Mouse (Mus musculus) G1E (cell line): ENCODE results near the gene Serf2. TPM values are rescaled to one million over a fixed set of nuclear protein-coding genes. Genes with fewer than 3 reads are reported as not detected.
A peak's percentile ranks its signal among the peaks of the same experiment; 100 is the strongest.

Experiments used
- ATAC-seq: 2 replicates; pipeline ENCODE4 v1.8.0; 2016; ENCODE audit warnings: mild to moderate bottlenecking; ENCODE audit not compliant: insufficient number of reproducible peaks, poor library complexity, low FRiP score, severe bottlenecking; ENCODE audit errors: extremely low read depth
- DNase-seq: peaks from one replicate; pipeline ENCODE4 v3.0.0; 2012; ENCODE audit warnings: low spot score
- H3K27me3 ChIP-seq: 2 replicates; pipeline ENCODE4 v1.6.1; 2012; ENCODE audit warnings: mild to moderate bottlenecking, low read length, inconsistent platforms; ENCODE audit not compliant: insufficient read depth
- H3K36me3 ChIP-seq: replicated peaks from 2 replicates; pipeline ENCODE3; 2012; ENCODE audit warnings: mild to moderate bottlenecking, inconsistent platforms
- H3K4me1 ChIP-seq: 2 replicates; pipeline ENCODE4 v1.6.1; 2012; ENCODE audit warnings: low read depth, low read length, inconsistent platforms, mixed read lengths; ENCODE audit not compliant: insufficient read depth
- H3K4me3 ChIP-seq: 2 replicates; pipeline ENCODE4 v1.5.1; 2012; ENCODE audit warnings: low read depth, mild to moderate bottlenecking, inconsistent platforms, low read length, moderate library complexity, mixed read lengths
- H3K9me3 ChIP-seq: replicated peaks from 2 replicates; pipeline ENCODE4 v1.6.1; 2012; ENCODE audit warnings: inconsistent platforms
- CTCF ChIP-seq: IDR thresholded peaks from 2 replicates; pipeline ENCODE4 v1.5.1; 2012; ENCODE audit warnings: low read depth, low read length, inconsistent platforms, mixed read lengths
- GATA1 ChIP-seq: IDR thresholded peaks from 2 replicates; pipeline ENCODE4 v1.6.1; 2012; ENCODE audit warnings: borderline replicate concordance, low read length, inconsistent platforms, mixed read lengths
- GATA2 ChIP-seq: IDR thresholded peaks from 2 replicates; pipeline ENCODE4 v1.6.1; 2012; ENCODE audit warnings: low read depth, low read length, inconsistent platforms, borderline replicate concordance
- POLR2AphosphoS5 ChIP-seq: IDR thresholded peaks from 2 replicates; pipeline ENCODE4 v1.6.1; 2012; ENCODE audit warnings: low read depth, low read length, inconsistent platforms; ENCODE audit not compliant: insufficient replicate concordance
- TAL1 ChIP-seq: conservative IDR thresholded peaks from 2 replicates; pipeline ENCODE4 v1.6.1; 2012; ENCODE audit warnings: low read depth, low read length, inconsistent platforms, mixed read lengths
- polyA plus RNA-seq: library from polyadenylated mRNA; stranded (reverse); fragments of >175 nt; gene quantifications from 2 replicates; pipeline ENCODE4 v1.2.3, GENCODE M21; 2012
- total RNA-seq, 2 experiments: library from RNA; stranded (forward) in 1 of 2; stranded (reverse) in 1 of 2; fragments of 200-1000 nt in 1 of 2; fragments of >200 nt in 1 of 2; fragmentation: Nextera tagmentation in 1 of 2; gene quantifications; 2 replicates each; pipeline ENCODE4 v1.2.3; 2014 to 2017

Gene Serf2
- total and polyA plus RNA-seq, 3 experiments = 125 to 282 (median 279) TPM

GRCm38 (mm10) chr2:121507173-121507950 is 58.4 kb downstream of the Serf2 start:
- peaks cover 37% of the 10 kb centered on the region for H3K4me1 ChIP-seq
- H3K4me3 ChIP-seq = peak overlapping the region; percentile 75
- DNase-seq = no peak
- H3K9me3 ChIP-seq = no peaks in the 10 kb centered on the region
- no peaks in the 10 kb centered on the region for H3K27me3 ChIP-seq
- ATAC-seq = no peak
- TF ChIP-seq GATA1 (no peak), TAL1 (no peak), POLR2AphosphoS5 (no peak), GATA2 (no peak), CTCF (no peak)
- peaks cover 46% of the 10 kb centered on the region for H3K36me3 ChIP-seq

Other genes starting within 250 kb of the Serf2 start
- gene Trp53bp1, start 177.8 kb upstream of the Serf2 start, total RNA-seq (2014; fragmentation: Nextera tagmentation) = 41.1 and 44.1 TPM in 2 replicates
- 20.1 and 21.6 TPM in 2 replicates for gene Trp53bp1, start 177.8 kb upstream of the Serf2 start, total RNA-seq (2017)
- gene Trp53bp1, start 177.8 kb upstream of the Serf2 start, polyA plus RNA-seq = 16.2 and 25.9 TPM in 2 replicates
- gene Map1a, start 159.6 kb upstream of the Serf2 start, total RNA-seq (2014; fragmentation: Nextera tagmentation) = 2.5 and 3.3 TPM in 2 replicates
- gene Map1a, start 159.6 kb upstream of the Serf2 start, total RNA-seq (2017) = 0.66 and 2.2 TPM in 2 replicates
- 7.0 and 7.4 TPM in 2 replicates for gene Map1a, start 159.6 kb upstream of the Serf2 start, polyA plus RNA-seq
- 11.1 and 15.2 TPM in 2 replicates for gene Ppip5k1, start 93.8 kb upstream of the Serf2 start, total RNA-seq (2014; fragmentation: Nextera tagmentation)
- 8.4 and 11.3 TPM in 2 replicates for gene Ppip5k1, start 93.8 kb upstream of the Serf2 start, total RNA-seq (2017)
- 2.0 and 2.6 TPM in 2 replicates for gene Ppip5k1, start 93.8 kb upstream of the Serf2 start, polyA plus RNA-seq
- 9.8 TPM in 1 of 2 replicates, not detected in the other for gene Ckmt1, start 91.5 kb upstream of the Serf2 start, total RNA-seq (2014; fragmentation: Nextera tagmentation)
- 0.55 TPM in 1 of 2 replicates, not detected in the other for gene Ckmt1, start 91.5 kb upstream of the Serf2 start, total RNA-seq (2017)
- gene Ckmt1, start 91.5 kb upstream of the Serf2 start, polyA plus RNA-seq = not detected in 2 replicates
- gene Strc, start 62.0 kb upstream of the Serf2 start, total RNA-seq (2014; fragmentation: Nextera tagmentation) = not detected in 2 replicates
- gene Strc, start 62.0 kb upstream of the Serf2 start, total RNA-seq (2017) = 0.05 TPM in 1 of 2 replicates, not detected in the other
- not detected in 2 replicates for gene Strc, start 62.0 kb upstream of the Serf2 start, polyA plus RNA-seq
- 233 and 263 TPM in 2 replicates for gene Pdia3, start 35.4 kb upstream of the Serf2 start, total RNA-seq (2014; fragmentation: Nextera tagmentation)
- gene Pdia3, start 35.4 kb upstream of the Serf2 start, total RNA-seq (2017) = 90.1 and 104 TPM in 2 replicates
- 315 and 418 TPM in 2 replicates for gene Pdia3, start 35.4 kb upstream of the Serf2 start, polyA plus RNA-seq
- gene Catsper2, start 35.4 kb upstream of the Serf2 start, total RNA-seq (2014; fragmentation: Nextera tagmentation) = 2.9 and 3.4 TPM in 2 replicates
- gene Catsper2, start 35.4 kb upstream of the Serf2 start, total RNA-seq (2017) = 0.55 and 1.2 TPM in 2 replicates
- 0.11 and 0.13 TPM in 2 replicates for gene Catsper2, start 35.4 kb upstream of the Serf2 start, polyA plus RNA-seq
- gene Ell3, start 4.9 kb upstream of the Serf2 start, total RNA-seq (2014; fragmentation: Nextera tagmentation) = not detected in 2 replicates
- 0.29 TPM in 1 of 2 replicates, not detected in the other for gene Ell3, start 4.9 kb upstream of the Serf2 start, total RNA-seq (2017)
- 0.02 TPM in 1 of 2 replicates, not detected in the other for gene Ell3, start 4.9 kb upstream of the Serf2 start, polyA plus RNA-seq
- 20.7 and 21.5 TPM in 2 replicates for gene Hypk, start 4.1 kb downstream of the Serf2 start, total RNA-seq (2014; fragmentation: Nextera tagmentation)
- 73.2 and 82.9 TPM in 2 replicates for gene Hypk, start 4.1 kb downstream of the Serf2 start, total RNA-seq (2017)
- 112 and 124 TPM in 2 replicates for gene Hypk, start 4.1 kb downstream of the Serf2 start, polyA plus RNA-seq
- not detected in 2 replicates for gene Serinc4, start 7.6 kb downstream of the Serf2 start, total RNA-seq (2014; fragmentation: Nextera tagmentation)
- 0.58 and 1.3 TPM in 2 replicates for gene Serinc4, start 7.6 kb downstream of the Serf2 start, total RNA-seq (2017)
- not detected in 2 replicates for gene Serinc4, start 7.6 kb downstream of the Serf2 start, polyA plus RNA-seq
- 36.4 and 42.6 TPM in 2 replicates for gene Mfap1b, start 24.9 kb downstream of the Serf2 start, total RNA-seq (2014; fragmentation: Nextera tagmentation)
- 21.7 and 29.2 TPM in 2 replicates for gene Mfap1b, start 24.9 kb downstream of the Serf2 start, total RNA-seq (2017)
- 2.5 and 5.3 TPM in 2 replicates for gene Mfap1b, start 24.9 kb downstream of the Serf2 start, polyA plus RNA-seq
- 32.5 and 34.1 TPM in 2 replicates for gene Mfap1a, start 57.5 kb downstream of the Serf2 start, total RNA-seq (2014; fragmentation: Nextera tagmentation)
- gene Mfap1a, start 57.5 kb downstream of the Serf2 start, total RNA-seq (2017) = 54.2 and 57.1 TPM in 2 replicates
- gene Mfap1a, start 57.5 kb downstream of the Serf2 start, polyA plus RNA-seq = 6.7 and 11.1 TPM in 2 replicates
- 58.6 and 68.8 TPM in 2 replicates for gene Wdr76, start 57.5 kb downstream of the Serf2 start, total RNA-seq (2014; fragmentation: Nextera tagmentation)
- 50.5 and 56.5 TPM in 2 replicates for gene Wdr76, start 57.5 kb downstream of the Serf2 start, total RNA-seq (2017)
- gene Wdr76, start 57.5 kb downstream of the Serf2 start, polyA plus RNA-seq = 1.9 and 2.7 TPM in 2 replicates